Comparison of ENCODE assay signal across 8 mouse cellular contexts in genomic region chr7:118243453-118244385, GRCm38 (mm10). TPM values are rescaled to one million over a fixed set of nuclear protein-coding genes. Genes with fewer than 3 reads are reported as not detected.
DNase-seq lines count a peak whose midpoint lies in the region; ATAC-seq lines count a peak whose summit lies in the region.

Gene Smg1 (minus strand): TSS chr7:118243670.

- peak; percentile 96 for DNase-seq in adipocyte (ENCODE audit: low spot score)
- peak; percentile 98 for DNase-seq in embryo, embryonic 10 days (ENCODE audit: low spot score)
- DNase-seq in gastrocnemius, postnatal 10 days = peak; percentile 97
- DNase-seq in induced T-regulatory cell, adult 2 months (ENCODE audit: low read depth) = peak; percentile 100
- peak; percentile 96 to 98 for DNase-seq in left cerebral cortex, adult 9 months (ENCODE audit: low spot score in 2 of 2)
- peak; percentile 95 for DNase-seq in right cerebral cortex, postnatal 14 days
- peak; percentile 99 for DNase-seq in urinary bladder, postnatal 36 days (ENCODE audit: low spot score in 2 of 2)

- ATAC-seq in megakaryocyte progenitor cell, adult 5-6 weeks (replicated peaks; ENCODE audit: poor library complexity) = peak; percentile 84

RNA-seq across cellular contexts. Expression of gene Smg1, which starts in this region (rescaled TPM):
- 10 to 100 TPM; 27.1 to 36.2 TPM for total RNA-seq in gastrocnemius, postnatal 10 days (2021)
- total RNA-seq in megakaryocyte progenitor cell, adult 5-6 weeks (2015) = 46.1 and 59.4 TPM in 2 replicates
- total RNA-seq in megakaryocyte progenitor cell, adult 5-6 weeks (2017) = 36.5 and 48.0 TPM in 2 replicates

Comparison
In these comparisons a context has a peak if more than half of its experiments do, and no peak if none do; other contexts are left out.
1. Peak in every context shown above with its lines: DNase-seq and ATAC-seq.